Mouse (Mus musculus) lung, postnatal 0 days (tissue): ENCODE results near the gene Zfp296. TPM values are rescaled to one million over a fixed set of nuclear protein-coding genes. Genes with fewer than 3 reads are reported as not detected.

Experiments used
- ATAC-seq: fragments of 200-750 bp; cut with Nextera tagmentation; 2 replicates; pipeline ENCODE4 v1.8.0; 2017; ENCODE audit warnings: moderate library complexity
- DNase-seq: peaks from one replicate; pipeline ENCODE4 v3.0.0-alpha.2; 2016; ENCODE audit warnings: low spot score
- H3K27ac ChIP-seq: fragments of 300-500 bp; sonication (generic); 2 replicates; pipeline ENCODE4 v1.5.1; 2014; ENCODE audit warnings: antibody characterized with exemption, mild to moderate bottlenecking, low read length, mixed read lengths
- H3K27me3 ChIP-seq: fragments of 300-500 bp; sonication (generic); replicated peaks from 2 replicates; pipeline ENCODE4 v1.6.1; 2014; ENCODE audit warnings: low read length, mixed read lengths; ENCODE audit not compliant: insufficient read depth
- H3K36me3 ChIP-seq: fragments of 300-500 bp; sonication (generic); 2 replicates; pipeline ENCODE4 v1.6.1; 2014; ENCODE audit warnings: low read length, mixed read lengths; ENCODE audit not compliant: insufficient read depth
- H3K4me1 ChIP-seq: fragments of 300-500 bp; sonication (generic); 2 replicates; pipeline ENCODE4 v1.6.1; 2014; ENCODE audit warnings: antibody characterized with exemption, low read depth, low read length, mixed read lengths; ENCODE audit not compliant: insufficient read depth
- H3K4me2 ChIP-seq: fragments of 300-500 bp; sonication (generic); replicated peaks from 2 replicates; pipeline ENCODE4 v1.6.1; 2014; ENCODE audit warnings: low read depth, mild to moderate bottlenecking, low read length, moderate library complexity, mixed read lengths
- H3K4me3 ChIP-seq: fragments of 300-500 bp; sonication (generic); 2 replicates; pipeline ENCODE4 v1.5.1; 2014; ENCODE audit warnings: low read depth, low read length
- H3K9ac ChIP-seq: fragments of 300-500 bp; sonication (generic); replicated peaks from 2 replicates; pipeline ENCODE4 v1.6.1; 2014; ENCODE audit warnings: low read depth, mild to moderate bottlenecking
- H3K9me3 ChIP-seq: fragments of 300-500 bp; sonication (generic); 2 replicates; pipeline ENCODE4 v1.6.1; 2016; ENCODE audit warnings: low read length, mixed read lengths
- CTCF ChIP-seq: IDR thresholded peaks from 2 replicates; pipeline ENCODE4 v1.5.1; 2016; ENCODE audit warnings: antibody characterized with exemption, mild to moderate bottlenecking
- EP300 ChIP-seq: IDR thresholded peaks from 2 replicates; pipeline ENCODE4 v1.6.1; 2016; ENCODE audit warnings: antibody characterized with exemption, mild to moderate bottlenecking, control low read depth
- WGBS: fragments of 180-500 bp; shearing (Covaris S2); extraction: QIAGEN DNeasy Blood & Tissue Kit; methylation state at CpG from one replicate; pipeline ENCODE4 v1.1.7; 2014; 5-methylcytosine and 5-hydroxymethylcytosine counted together
- polyA plus RNA-seq: library from polyadenylated mRNA; unstranded; fragments of >200 nt; fragmentation: Nextera tagmentation; extraction: Ambion mirVana; gene quantifications from 2 replicates; pipeline ENCODE4 v1.2.1, GENCODE M21; 2015

Gene Zfp296
- 0.76 and 0.88 TPM in 2 replicates for polyA plus RNA-seq

DNA sequence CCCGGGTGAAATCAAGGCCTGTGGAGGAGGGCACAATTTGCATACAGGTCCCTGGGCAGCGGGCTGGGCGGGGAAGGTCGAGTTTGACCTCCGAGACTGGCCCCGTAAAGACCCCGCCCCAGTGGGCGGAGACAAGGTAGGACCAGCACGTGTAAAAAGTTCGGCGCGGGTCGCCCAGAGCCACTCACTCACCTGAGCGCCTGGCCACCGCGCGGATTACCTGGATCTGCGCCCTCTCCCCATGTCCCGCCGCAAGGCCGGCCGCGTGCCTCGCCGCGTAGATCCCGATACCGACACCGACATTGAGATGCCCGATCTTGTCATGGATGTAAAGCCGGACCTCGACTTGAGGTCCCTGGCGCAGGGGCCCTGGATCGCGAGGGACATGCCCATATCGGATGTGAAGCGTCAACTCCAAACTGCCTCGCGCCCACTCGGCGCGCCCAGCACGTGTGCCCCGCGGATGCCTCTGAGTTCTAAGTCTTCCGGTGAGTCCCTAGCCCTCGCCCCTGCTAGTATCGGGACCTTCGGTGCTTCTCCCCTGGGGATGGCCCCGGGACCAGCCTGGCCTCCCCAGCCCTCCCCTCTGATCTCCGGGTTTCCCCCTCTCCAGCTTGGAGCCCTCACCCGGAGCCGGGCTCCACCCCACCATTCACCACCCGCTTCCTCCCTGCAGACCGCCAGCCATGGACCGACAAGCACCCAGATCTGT lies at the start of gene Zfp296, which contains the start of gene Gemin7:
Gene Zfp296, plus strand, starts transcription at position 147 of the 712 bp plus-strand sequence.
Gene Gemin7, minus strand, starts transcription at position 455 of the 712 bp plus-strand sequence.
- 2% methylated on average over 54 of the region's 56 CpGs for WGBS
- peak within 1 kb of the TSS; percentile 43 for H3K4me3 ChIP-seq
- no peaks in the 10 kb centered on the region for H3K9me3 ChIP-seq
- peaks cover 8% of the 10 kb centered on the region for H3K27me3 ChIP-seq
- peaks cover 3% of the 10 kb centered on the region; the same call in 1 of the 2 replicates for H3K4me1 ChIP-seq
- H3K27ac ChIP-seq, result no peak within 1 kb of the TSS
- H3K4me2 ChIP-seq, result peak within 1 kb of the TSS; percentile 54
- ATAC-seq, result no peak
- 0 out of 2 replicates have a peak within 1 kb of the TSS, but pooled peaks have one; percentile 5 for H3K9ac ChIP-seq
- DNase-seq, result peak; percentile 20
- H3K36me3 ChIP-seq, result peaks cover under 1% of the 10 kb centered on the region; the same call in 1 of the 2 replicates
- TF ChIP-seq CTCF (no peak), EP300 (no peak)

DNA sequence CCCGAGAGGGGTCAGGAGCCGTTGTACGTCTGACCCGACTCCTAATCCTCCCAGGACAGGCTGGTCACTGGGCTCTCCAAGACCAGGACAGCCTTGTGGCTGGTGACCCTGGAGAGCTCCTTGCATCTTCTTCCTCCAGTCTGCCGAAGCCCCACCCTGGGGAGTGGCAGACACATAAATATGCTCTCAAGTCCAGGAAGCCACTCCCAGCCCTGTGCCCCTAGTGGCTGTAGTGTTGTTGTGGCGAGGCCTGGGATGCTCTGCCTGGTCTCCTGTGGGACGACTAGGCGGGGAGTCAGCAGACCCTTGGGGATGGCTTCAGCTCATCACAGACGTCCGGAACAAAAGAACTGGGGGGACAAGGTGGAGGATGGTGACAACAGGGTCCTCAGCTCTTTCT lies 46.0 kb upstream of the Zfp296 start:
- TF ChIP-seq EP300 (no peak), CTCF (peak; percentile 56)
- DNase-seq, result peak; percentile 37
- no peak overlapping the region for H3K9ac ChIP-seq
- H3K9me3 ChIP-seq, result no peaks in the 10 kb centered on the region
- no peaks in the 10 kb centered on the region for H3K4me1 ChIP-seq
- no peak overlapping the region for H3K27ac ChIP-seq
- WGBS, result 67% methylated on average over 10 of the region's 10 CpGs
- no peak overlapping the region for H3K4me3 ChIP-seq
- H3K36me3 ChIP-seq, result peaks cover 26% of the 10 kb centered on the region
- H3K4me2 ChIP-seq, result no peak overlapping the region
- ATAC-seq, result peak; percentile 44
- H3K27me3 ChIP-seq, result no peaks in the 10 kb centered on the region

DNA sequence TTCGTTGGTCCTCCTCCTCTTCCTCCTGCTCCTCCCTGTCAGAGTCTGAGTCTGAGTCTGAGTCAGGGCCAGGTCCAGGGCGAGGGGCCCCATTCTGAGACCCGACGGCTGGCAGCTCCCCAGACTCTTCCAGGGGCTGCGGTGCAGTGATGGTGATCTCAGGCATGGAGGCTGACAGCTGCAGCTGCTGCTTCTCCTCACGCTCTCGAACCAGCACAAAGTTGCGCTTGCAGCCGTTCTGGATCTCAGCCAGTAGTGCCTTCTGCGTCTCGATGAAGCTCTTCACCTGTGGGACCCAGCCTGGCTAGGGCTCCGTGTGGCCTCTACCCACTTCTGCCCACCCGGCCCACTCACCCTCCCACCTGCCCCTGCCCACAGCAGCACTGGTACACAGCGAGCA lies 44.8 kb upstream of the Zfp296 start:
- Histone ChIP-seq H3K27me3 (no peaks in the 10 kb centered on the region), H3K4me3 (no peak overlapping the region), H3K36me3 (peaks cover 26% of the 10 kb centered on the region), H3K4me1 (no peaks in the 10 kb centered on the region), H3K4me2 (no peak overlapping the region), H3K27ac (no peak overlapping the region), H3K9me3 (no peaks in the 10 kb centered on the region), H3K9ac (no peak overlapping the region)
- WGBS, result 76% methylated on average over 14 of the region's 14 CpGs
- ATAC-seq (no peak), DNase-seq (no peak)
- TF ChIP-seq CTCF, result no peak
- no peak for TF ChIP-seq EP300

DNA sequence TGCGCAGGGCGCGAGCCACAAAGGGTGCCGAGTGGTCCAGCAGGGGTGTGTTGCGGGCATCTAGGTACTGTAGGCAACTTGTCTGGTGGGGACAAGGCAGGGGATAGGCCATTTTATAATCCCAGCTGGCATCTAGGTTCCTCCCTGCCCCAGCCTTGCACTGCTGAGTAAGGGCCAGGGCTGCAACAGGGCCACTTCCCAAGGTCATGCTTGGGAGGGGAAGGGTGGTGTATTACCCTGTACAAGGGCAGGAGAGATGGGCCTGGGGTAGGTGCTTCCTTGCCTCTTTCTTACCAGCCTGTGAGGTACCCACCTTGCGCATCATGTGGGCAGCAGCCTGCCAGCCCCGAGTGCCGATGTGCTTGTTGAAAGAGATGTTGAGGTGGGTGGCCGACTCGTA lies 42.4 kb upstream of the Zfp296 start:
- Histone ChIP-seq H3K4me3 (no peak overlapping the region), H3K27me3 (no peaks in the 10 kb centered on the region), H3K36me3 (peaks cover 26% of the 10 kb centered on the region), H3K9me3 (no peaks in the 10 kb centered on the region), H3K27ac (no peak overlapping the region), H3K9ac (no peak overlapping the region), H3K4me1 (no peaks in the 10 kb centered on the region), H3K4me2 (no peak overlapping the region)
- 92% methylated on average over 10 of the region's 10 CpGs for WGBS
- no peak for DNase-seq
- TF ChIP-seq CTCF, result no peak
- no peak for TF ChIP-seq EP300
- ATAC-seq, result no peak

DNA sequence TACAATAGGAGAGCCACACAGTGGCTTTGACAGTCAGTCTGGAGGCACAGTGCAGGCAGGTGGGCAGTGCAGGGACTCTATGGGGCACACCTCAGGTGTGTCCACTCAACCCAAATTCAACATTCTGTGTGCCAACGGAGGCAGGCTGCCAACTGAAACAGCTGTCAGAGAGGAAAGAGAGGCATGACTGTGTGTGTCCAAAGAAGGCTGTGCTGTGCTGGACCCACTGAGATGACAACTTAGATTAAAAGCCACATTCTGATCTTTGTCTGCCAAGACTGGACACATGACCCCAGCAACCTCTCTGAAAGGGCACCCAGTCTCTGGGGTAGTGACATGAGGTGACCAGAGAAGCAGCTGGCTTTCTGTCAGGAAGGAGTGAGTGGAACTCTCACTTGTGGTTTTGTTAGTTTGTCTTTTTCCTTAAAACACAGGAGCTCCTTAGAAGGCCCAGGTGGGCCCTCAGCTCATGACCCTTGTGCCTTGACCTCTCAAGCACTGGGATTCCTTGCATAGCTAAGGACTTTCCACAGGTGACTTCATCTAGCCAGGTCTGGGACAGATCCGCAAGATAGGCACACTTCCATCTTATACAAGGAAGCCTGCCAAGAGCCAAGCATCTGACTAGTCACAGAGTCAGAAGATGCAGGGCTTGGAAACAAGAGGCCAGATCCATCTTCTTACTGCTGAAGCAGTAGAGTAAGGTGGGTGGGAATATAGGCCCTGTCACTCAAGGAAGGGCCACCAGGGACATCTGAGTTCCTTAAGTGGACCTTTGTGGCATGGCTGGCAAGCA lies 36.1 kb upstream of the Zfp296 start:
- Histone ChIP-seq H3K9ac (no peak overlapping the region), H3K9me3 (no peaks in the 10 kb centered on the region), H3K4me3 (no peak overlapping the region), H3K4me2 (no peak overlapping the region), H3K27ac (no peak overlapping the region), H3K27me3 (no peaks in the 10 kb centered on the region), H3K36me3 (no peaks in the 10 kb centered on the region), H3K4me1 (peaks cover 7% of the 10 kb centered on the region; the same call in 1 of the 2 replicates)
- WGBS, result 62% methylated on average over 2 of the region's 2 CpGs
- ATAC-seq (peak; percentile 46; the same call in 1 of the 2 replicates), DNase-seq (peak; percentile 43)
- TF ChIP-seq CTCF (no peak), EP300 (no peak)

DNA sequence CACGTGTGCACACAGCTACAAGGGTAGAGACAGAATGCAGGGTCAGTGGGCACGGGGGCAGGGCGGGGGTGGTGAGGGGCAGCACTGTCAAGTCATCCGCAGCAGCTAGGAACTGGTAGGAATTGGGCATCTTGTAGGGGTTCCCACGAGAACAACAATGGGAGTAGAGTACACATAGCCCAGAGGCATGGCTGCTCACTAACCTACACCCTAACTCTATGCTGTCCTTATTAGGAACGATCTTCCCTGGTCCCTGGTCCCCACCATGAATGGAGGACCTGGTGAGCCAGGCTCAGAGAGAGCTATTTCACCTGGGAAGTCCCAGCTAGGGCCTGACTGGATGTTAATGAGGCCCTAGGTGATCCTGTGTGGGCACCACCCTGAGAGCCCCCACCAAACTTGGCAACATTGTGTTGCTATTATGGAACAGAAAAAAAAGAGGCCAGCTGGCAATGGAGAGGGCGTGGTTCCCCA lies 35.4 kb upstream of the Zfp296 start:
- TF ChIP-seq CTCF, result no peak
- TF ChIP-seq EP300, result no peak
- ATAC-seq, result no peak
- WGBS, result 68% methylated on average over 7 of the region's 7 CpGs
- DNase-seq, result no peak
- no peak overlapping the region for H3K4me3 ChIP-seq
- no peak overlapping the region for H3K27ac ChIP-seq
- H3K36me3 ChIP-seq, result no peaks in the 10 kb centered on the region
- H3K4me2 ChIP-seq, result no peak overlapping the region
- no peaks in the 10 kb centered on the region for H3K9me3 ChIP-seq
- H3K9ac ChIP-seq, result no peak overlapping the region
- peaks cover 13% of the 10 kb centered on the region for H3K4me1 ChIP-seq
- no peaks in the 10 kb centered on the region for H3K27me3 ChIP-seq
